Mouse (Mus musculus): ENCODE data around the gene Prkca.

The Prkca gene

DNA sequence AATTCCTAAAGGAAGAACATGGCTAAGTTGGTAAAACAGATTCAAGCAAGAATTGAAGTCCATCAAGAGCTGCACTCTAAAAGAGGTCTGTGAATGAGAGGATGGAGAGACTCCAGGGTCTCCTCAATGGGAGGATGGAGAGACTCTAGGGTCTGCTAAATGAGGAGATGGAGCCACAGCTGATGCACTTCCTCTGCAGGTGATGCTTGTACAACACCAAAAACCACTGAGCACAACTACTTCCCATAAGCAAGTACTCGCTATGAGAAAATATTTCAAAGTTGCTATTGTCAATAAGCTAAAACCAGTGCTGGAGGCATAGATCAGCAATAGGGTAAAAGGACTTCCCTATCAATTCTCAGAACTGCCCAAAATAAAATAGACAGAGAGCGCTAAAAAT is 137.1 kb downstream of the Prkca start:
- DNase-seq (ENCODE audit: low spot score in 2 of 2): no peak

DNA sequence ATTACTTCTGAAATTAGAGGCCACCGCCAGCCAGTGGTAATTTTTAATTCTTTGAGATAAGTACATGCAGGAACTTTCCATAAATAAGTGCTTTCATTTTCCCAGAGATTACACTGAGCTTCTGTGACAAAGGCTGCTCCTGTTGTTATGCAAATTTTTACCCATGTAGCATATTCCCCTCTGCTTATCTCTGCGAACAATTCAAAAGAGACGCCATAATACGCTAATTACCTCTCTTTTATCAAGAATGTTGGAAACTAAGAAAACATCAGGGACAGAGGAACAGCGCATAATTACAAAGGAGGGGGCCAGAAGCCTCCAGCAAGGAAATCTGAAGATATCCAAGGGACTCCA is 138.9 kb downstream of the Prkca start:
- no peak for DNase-seq (ENCODE audit: low spot score in 2 of 2)

DNA sequence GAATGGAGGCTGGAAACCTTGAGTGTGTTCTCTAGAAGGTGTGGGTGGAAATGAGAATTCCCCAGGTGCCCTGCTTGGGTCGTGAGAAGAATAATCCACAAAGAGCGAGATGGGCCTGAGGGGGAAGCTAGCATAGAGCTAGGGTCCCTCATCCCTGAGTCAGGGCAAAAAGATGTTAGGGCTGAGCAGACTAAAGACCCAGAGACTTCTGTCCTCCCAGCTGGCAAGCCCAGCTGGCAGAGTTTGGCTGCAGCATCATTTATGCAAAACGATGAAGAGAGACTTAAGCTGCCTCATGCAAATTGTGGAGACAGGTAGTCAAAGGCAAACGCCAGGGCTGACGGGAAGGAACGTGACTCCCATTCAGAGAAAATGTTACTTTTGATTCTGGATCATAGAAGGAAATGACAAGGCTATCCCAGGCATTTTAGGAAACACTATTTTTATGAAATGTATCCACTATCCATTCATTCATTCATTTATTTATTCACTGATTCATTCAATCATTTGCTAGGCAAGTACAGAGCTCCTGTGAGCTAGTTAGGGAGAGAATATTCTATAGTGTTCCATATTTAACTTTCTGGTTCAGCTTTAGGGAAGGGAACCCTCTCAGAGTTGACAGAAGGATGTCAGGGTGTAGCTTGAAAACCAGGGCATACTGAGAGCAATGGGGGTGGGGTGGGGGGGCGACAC is 139.4 kb downstream of the Prkca start:
- DNase-seq (ENCODE audit: low spot score in 2 of 2): no peak

- DNase-seq (ENCODE audit: low spot score in 2 of 2): no peak
Measured at GRCm38 (mm10) chr11:108202835-108203234, 140.9 kb downstream of the Prkca start.

DNA sequence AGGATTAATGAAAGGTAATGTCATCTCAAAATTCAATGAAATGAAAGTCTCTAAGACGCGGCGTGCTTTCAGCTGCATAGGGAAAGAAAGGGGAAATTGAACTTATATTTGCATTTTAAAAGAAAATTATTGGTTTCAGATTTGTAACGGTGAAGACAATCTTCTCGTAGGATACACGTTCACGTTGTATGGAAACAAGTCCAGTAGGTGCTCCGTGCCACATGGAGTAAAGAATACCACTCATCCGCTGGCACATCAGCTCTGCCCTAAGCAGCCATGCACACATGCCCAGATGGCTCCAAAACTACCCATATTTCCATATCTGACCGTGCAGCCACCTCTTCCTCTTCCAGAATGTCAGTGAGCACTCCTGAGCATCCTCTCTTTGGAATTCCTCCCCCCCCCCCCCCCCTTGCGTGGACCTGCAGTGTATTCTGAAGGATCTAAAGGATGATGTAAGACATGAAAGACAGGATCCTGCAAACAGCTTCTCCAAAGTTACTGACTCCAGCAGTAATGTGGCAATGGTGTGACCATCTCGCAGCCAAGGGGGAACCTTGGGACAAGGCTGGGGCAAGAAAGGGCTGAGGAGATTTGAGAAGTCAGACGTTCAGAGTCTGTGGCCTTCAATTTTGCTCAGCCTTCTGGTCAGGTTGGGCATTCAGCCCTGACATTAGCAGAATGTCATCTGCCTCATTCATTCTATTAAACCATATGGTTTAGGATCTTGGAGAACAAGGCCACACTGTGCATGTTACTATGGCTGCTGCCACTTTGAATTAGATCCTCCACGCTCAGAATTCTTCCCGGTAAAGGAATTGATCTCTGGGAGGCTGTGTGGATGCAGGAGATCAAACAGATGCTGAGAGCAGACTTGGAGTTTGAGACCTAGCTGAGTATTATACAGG is 142.8 kb downstream of the Prkca start:
- DNase-seq (ENCODE audit: low spot score in 2 of 2): no peak

- DNase-seq (ENCODE audit: low spot score in 2 of 2): no peak
Measured at GRCm38 (mm10) chr11:108199429-108199985, 144.2 kb downstream of the Prkca start.

GRCm38 (mm10) chr11:108198592-108198991 is 145.1 kb downstream of the Prkca start:
- no peak for DNase-seq (ENCODE audit: low spot score in 2 of 2)

GRCm38 (mm10) chr11:108197427-108198218 is 146.1 kb downstream of the Prkca start:
- no peak for DNase-seq (ENCODE audit: low spot score in 2 of 2)

DNA sequence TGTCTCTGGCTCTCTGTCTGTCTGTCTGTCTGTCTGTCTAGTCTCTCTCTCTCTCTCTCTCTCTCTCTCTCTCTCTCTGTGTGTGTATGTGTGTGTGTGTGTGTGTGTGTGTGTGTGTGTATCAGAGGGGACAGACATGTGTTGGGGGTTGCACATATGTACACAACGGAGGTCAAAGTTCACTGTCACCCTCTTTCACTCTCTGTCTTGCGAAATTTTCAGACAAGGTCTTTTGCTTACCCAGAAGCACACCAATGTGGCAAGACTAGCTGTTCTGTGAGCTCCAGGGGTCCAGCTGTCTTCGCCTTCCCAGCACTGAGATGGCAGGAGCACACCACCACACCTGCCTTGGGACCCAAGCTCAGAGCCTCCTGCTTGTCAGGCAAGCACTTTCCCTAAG is 146.9 kb downstream of the Prkca start:
- DNase-seq (ENCODE audit: low spot score in 2 of 2): no peak

GRCm38 (mm10) chr11:108190298-108190697 is 153.4 kb downstream of the Prkca start:
- DNase-seq (ENCODE audit: low spot score in 2 of 2): peak in 1 of 2 experiments; percentile 32

- no peak for DNase-seq (ENCODE audit: low spot score in 2 of 2)
Measured at GRCm38 (mm10) chr11:108189362-108189761, 154.4 kb downstream of the Prkca start.

GRCm38 (mm10) chr11:108182421-108182820 is 161.3 kb downstream of the Prkca start:
- DNase-seq (ENCODE audit: low spot score in 2 of 2): peak; percentile 55 to 73

DNA sequence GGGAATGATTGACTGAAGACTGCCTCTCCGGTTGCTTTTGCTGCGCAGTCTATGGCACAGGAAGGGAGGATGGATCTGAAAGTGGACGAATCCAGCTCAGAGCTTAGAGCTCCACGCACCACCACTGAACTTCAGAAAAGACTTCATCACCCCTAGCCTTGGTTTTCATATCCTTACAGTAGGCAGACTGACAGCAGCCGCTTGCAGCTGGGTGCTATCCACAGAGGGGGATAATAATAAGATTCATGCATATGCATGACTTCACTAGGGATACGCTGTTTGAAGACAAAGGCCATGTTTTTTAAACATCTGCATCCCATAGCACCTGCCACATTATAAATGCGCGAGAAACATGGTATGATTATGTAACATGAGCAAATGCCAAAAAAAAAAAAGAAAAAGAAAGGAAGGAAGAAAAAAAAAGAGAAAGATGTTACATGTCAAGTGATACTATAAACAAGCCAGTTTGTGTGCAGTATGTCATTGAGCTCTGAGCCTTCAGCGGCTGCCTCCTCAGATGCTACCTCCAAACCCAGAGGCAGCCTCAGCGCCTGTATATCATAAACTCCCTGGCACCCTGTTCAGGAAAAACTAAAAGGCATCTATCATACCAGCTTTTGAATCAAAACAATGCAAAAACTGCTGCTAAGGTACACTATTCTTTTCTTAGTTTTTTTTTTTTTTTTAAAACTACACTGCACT is 162.6 kb downstream of the Prkca start:
- no peak for DNase-seq (ENCODE audit: low spot score in 2 of 2)

DNA sequence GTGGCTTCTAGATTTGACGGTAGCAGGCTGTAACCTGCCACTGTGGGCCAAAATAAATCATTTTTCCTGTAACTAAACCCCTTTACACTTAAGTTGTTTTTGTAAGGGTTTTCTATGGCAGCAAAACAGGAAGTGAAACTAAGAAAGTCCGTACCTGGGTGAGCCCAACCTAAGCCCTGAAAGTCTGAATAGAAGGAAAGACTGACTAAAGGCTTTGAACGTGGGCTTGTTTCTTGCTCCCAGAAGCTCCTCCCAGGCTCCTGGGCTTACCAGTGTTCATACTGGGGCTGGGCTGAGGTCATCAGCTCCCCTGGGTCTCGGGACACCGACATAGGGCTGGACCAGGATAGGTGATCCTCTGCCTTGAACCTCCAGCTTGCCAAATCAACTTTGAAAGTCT is 164.9 kb downstream of the Prkca start:
- no peak for DNase-seq (ENCODE audit: low spot score in 2 of 2)

DNA sequence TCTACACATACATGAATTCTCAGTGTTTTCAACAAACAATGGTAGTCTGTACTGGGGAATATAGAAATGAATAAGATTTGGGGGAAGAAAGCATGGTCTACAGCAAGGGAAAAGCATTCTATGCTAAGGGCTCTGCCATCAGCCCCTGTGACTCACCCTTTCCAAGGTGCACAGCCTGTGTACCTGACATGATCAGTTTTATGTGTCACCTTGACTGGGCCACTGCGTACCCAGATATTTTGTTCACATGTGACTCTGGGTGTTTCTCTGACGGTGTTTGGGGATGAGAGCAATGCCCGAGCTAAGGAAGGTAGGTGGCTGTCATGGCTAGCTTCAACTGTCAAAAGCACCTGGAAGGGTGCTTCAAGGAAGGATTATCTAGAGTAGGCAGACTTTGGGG is 165.5 kb downstream of the Prkca start:
- no peak for DNase-seq (ENCODE audit: low spot score in 2 of 2)

DNA sequence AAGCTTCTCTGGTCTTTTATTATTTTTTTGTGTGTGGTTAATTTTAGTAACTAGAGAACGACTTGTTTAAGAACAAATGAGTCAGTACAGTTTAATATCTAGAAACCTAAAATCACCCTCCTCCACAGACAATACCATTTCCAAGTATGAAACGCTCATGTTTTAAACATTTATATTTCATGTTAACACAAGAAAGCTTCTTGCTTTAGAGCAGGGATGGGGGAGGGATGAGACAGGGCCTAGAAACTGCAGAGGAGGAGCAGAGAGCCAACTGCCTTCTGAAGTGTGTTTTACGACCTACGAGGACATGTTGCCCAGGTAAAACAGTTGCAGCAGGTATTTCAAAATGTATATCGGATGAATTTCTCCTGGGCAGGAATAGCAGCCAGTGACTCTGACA is 167.0 kb downstream of the Prkca start:
- DNase-seq (ENCODE audit: low spot score in 2 of 2): no peak

GRCm38 (mm10) chr11:108171917-108172316 is 171.8 kb downstream of the Prkca start:
- DNase-seq (ENCODE audit: low spot score in 2 of 2): no peak

DNA sequence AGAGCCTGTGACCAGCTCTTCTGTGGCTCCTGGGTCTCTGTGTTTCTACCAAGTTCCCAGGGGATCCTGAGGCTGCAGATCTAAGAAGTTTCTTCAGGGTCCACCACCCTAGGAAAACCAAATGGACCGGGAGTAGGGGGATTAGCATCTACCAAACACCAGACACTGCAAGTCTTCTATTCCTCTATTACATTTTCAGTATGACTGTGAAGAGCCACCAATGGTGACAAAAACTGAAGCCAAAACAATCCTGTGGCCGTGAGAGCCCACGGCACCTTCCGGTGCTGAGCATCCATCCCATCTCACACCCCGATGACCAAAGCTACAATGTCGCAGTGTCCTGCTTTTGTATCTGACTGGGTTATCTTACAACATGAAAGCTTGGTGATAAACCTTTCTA is 172.5 kb downstream of the Prkca start:
- no peak for DNase-seq (ENCODE audit: low spot score in 2 of 2)

DNA sequence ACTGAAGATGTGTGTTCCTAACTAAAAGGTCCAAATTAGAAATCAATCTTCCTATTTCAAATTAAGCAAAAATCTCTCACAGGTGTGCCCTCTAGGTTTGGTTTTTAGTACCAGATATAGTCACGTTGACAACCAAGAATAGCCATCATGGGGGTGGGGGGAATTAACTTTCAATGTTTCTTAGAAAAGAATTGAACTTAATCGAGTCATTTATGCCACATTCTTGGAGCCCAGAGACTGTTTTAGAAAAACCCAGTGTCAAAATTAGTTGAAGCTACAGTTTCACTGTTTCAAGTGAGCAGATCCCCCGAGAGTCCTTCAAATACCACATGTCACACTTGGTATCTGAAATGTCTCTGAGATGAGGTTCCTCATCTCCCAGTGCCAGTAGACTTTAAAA is 173.6 kb downstream of the Prkca start:
- no peak for DNase-seq (ENCODE audit: low spot score in 2 of 2)

GRCm38 (mm10) chr11:108165725-108166124 is 178.0 kb downstream of the Prkca start:
- no peak for DNase-seq (ENCODE audit: low spot score in 2 of 2)

GRCm38 (mm10) chr11:108162639-108163038 is 181.1 kb downstream of the Prkca start:
- DNase-seq (ENCODE audit: low spot score in 2 of 2): no peak
